Mouse (Mus musculus): ENCODE results near the gene Efna3. TPM values are rescaled to one million over a fixed set of nuclear protein-coding genes. Genes with fewer than 3 reads are reported as not detected.

The Efna3 gene
- polyA plus RNA-seq, 1 experiment: not detected

- Histone ChIP-seq H3K4me3 (ENCODE audit: insufficient read depth, low read depth, low read length) (no peak overlapping the region; the same call in 1 of the 2 replicates), H3K4me1 (ENCODE audit: control insufficient read depth, insufficient read depth, low read length) (peaks cover 28% of the 10 kb centered on the region), H3K27ac (ENCODE audit: insufficient read depth, low read depth, low read length) (no peak overlapping the region)
- TF ChIP-seq POLR2A (IDR thresholded peaks at IDR 0.05; ENCODE audit: insufficient read depth, low read depth, low read length): no peak
- TF ChIP-seq CTCF (IDR thresholded peaks at IDR 0.05; ENCODE audit: insufficient read depth, low read depth, low read length): no peak
- 59% methylated on average over 14 of the region's 14 CpGs for WGBS
Observed at GRCm38 (mm10) chr3:89277281-89278021, 45.3 kb downstream of the Efna3 start.

- H3K4me1 ChIP-seq (ENCODE audit: control insufficient read depth, insufficient read depth, low read length): peaks cover 22% of the 10 kb centered on the region
- WGBS: 92% methylated on average over 13 of the region's 13 CpGs
- no peak overlapping the region for H3K4me3 ChIP-seq (ENCODE audit: insufficient read depth, low read depth, low read length)
- no peak overlapping the region for H3K27ac ChIP-seq (ENCODE audit: insufficient read depth, low read depth, low read length)
- TF ChIP-seq POLR2A (IDR thresholded peaks at IDR 0.05; ENCODE audit: insufficient read depth, low read depth, low read length) (no peak), CTCF (IDR thresholded peaks at IDR 0.05; ENCODE audit: insufficient read depth, low read depth, low read length) (no peak)
Observed at GRCm38 (mm10) chr3:89276061-89276460, 46.7 kb downstream of the Efna3 start.

DNA sequence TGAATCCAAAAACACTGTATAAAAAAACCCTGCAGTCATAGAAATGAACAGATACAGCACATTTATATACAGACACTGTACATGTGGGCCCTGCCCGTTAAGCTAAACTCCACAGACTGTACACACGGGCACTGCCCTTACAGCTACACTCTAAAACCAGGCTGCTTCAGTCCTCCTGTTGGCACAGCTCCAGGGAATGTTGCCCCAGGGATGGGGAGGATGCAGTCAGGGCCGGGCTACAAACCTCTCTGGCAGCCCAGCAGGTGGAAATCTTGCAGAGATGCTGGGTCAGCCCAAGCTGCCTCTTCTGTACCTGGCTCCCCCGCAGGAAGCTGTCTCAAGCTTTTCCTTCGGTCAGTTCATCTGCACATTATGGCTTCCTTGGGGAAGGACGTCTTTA lies 51.0 kb downstream of the Efna3 start:
- WGBS: 67% methylated on average over 6 of the region's 6 CpGs
- Histone ChIP-seq H3K4me3 (ENCODE audit: insufficient read depth, low read depth, low read length) (no peak overlapping the region), H3K4me1 (ENCODE audit: control insufficient read depth, insufficient read depth, low read length) (peaks cover 24% of the 10 kb centered on the region), H3K27ac (ENCODE audit: insufficient read depth, low read depth, low read length) (no peak overlapping the region)
- TF ChIP-seq CTCF (IDR thresholded peaks at IDR 0.05; ENCODE audit: insufficient read depth, low read depth, low read length): no peak
- no peak for TF ChIP-seq POLR2A (IDR thresholded peaks at IDR 0.05; ENCODE audit: insufficient read depth, low read depth, low read length)

DNA sequence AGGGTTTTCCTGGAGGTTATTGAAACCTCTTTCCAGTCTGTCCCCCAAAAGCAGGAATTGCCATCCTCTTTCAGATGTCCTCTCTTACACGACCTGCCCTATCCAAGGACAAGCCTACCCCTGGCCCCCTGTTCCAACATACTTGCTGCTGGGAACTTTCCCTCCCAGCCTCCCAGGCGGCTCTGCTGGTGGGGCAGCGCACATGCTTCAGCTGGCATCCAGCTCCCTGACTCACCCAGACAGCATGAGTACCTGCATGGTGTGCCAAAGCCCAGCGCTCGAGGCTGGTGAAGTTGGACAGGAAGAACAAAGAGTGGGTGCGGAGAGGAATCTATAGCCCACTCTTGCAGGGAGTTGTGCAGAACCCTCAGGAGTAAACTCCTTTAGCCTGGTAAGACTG lies 51.9 kb downstream of the Efna3 start:
- Histone ChIP-seq H3K4me3 (ENCODE audit: insufficient read depth, low read depth, low read length) (no peak overlapping the region), H3K27ac (ENCODE audit: insufficient read depth, low read depth, low read length) (no peak overlapping the region), H3K4me1 (ENCODE audit: control insufficient read depth, insufficient read depth, low read length) (peaks cover 24% of the 10 kb centered on the region)
- TF ChIP-seq POLR2A (IDR thresholded peaks at IDR 0.05; ENCODE audit: insufficient read depth, low read depth, low read length) (no peak), CTCF (IDR thresholded peaks at IDR 0.05; ENCODE audit: insufficient read depth, low read depth, low read length) (no peak)
- 34% methylated on average over 6 of the region's 6 CpGs for WGBS

DNA sequence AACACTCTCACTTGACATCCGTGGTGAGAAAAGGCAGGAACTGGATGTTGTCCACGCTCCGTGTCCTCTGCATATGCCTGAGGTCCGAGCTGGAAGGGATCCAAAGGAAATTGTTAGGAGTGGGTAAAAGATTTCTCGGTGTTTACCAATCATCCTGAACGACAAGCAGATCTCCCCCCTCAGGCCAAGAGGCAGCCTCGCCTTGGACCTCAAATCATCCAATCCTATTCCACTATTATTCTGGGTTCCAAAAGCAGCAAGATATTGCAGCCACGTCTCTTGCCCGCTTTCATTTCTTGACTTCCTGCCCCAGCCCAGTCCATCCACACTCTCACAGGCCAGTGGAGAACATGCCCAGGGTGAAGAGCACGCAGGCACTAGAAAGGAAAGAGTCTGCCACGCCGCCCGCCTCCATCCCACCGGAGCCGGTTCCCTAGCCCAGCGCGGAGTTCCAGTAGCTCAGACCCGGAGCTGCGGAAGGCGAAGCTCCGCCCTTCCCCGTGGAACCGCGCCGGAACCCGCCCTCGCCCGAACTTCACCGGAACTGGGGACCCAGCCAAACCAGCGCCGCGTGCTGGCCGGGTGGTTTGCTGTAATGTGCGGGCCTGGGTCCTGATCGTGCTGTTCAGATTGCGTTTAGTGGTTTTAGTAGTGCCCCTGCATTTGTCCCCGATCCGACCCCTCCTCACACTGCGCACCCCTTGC lies 52.6 kb downstream of the Efna3 start, which contains the start of gene Slc50a1:
Slc50a1 (minus strand) TSS at position 520 of the 705 bp plus-strand sequence.
- peak; percentile 84 for TF ChIP-seq POLR2A (IDR thresholded peaks at IDR 0.05; ENCODE audit: insufficient read depth, low read depth, low read length)
- TF ChIP-seq CTCF (IDR thresholded peaks at IDR 0.05; ENCODE audit: insufficient read depth, low read depth, low read length): no peak
- Histone ChIP-seq H3K4me1 (ENCODE audit: control insufficient read depth, insufficient read depth, low read length) (peaks cover 24% of the 10 kb centered on the region), H3K27ac (ENCODE audit: insufficient read depth, low read depth, low read length) (peak within 1 kb of the TSS; percentile 49), H3K4me3 (ENCODE audit: insufficient read depth, low read depth, low read length) (peak within 1 kb of the TSS; percentile 72)
- WGBS: 1% methylated on average over 39 of the region's 39 CpGs

DNA sequence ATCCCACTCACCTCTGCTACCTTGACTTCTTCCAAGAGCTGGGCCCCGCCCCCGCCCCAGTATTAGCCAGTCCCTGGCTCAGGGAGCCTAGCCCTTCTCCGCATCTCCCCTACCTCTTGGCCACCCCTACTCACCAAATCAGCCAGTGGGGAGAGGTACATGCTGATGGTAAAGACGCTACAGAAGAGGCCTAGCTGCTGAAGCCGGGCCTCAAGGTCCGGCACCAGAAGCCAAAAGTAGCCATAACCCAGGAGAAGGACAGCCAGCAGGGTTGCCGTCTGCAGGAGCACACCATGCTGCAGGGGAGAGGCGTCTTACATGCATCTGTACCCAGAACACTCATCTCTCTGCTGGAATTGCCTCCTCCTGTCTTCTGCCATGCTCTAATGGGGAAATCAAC lies 53.8 kb downstream of the Efna3 start:
- 71% methylated on average over 8 of the region's 8 CpGs for WGBS
- no peak overlapping the region for H3K4me3 ChIP-seq (ENCODE audit: insufficient read depth, low read depth, low read length)
- no peak overlapping the region for H3K27ac ChIP-seq (ENCODE audit: insufficient read depth, low read depth, low read length)
- peaks cover 24% of the 10 kb centered on the region for H3K4me1 ChIP-seq (ENCODE audit: control insufficient read depth, insufficient read depth, low read length)
- TF ChIP-seq CTCF (IDR thresholded peaks at IDR 0.05; ENCODE audit: insufficient read depth, low read depth, low read length) (no peak), POLR2A (IDR thresholded peaks at IDR 0.05; ENCODE audit: insufficient read depth, low read depth, low read length) (no peak)

GRCm38 (mm10) chr3:89266439-89266893 lies 56.3 kb downstream of the Efna3 start:
- WGBS: under 1% methylated on average over 20 of the region's 20 CpGs
- TF ChIP-seq CTCF (IDR thresholded peaks at IDR 0.05; ENCODE audit: insufficient read depth, low read depth, low read length): no peak
- TF ChIP-seq POLR2A (IDR thresholded peaks at IDR 0.05; ENCODE audit: insufficient read depth, low read depth, low read length): peak; percentile 76
- peaks cover 24% of the 10 kb centered on the region for H3K4me1 ChIP-seq (ENCODE audit: control insufficient read depth, insufficient read depth, low read length)
- peak overlapping the region; percentile 93 for H3K4me3 ChIP-seq (ENCODE audit: insufficient read depth, low read depth, low read length)
- peak overlapping the region; percentile 64; the same call in 1 of the 2 replicates for H3K27ac ChIP-seq (ENCODE audit: insufficient read depth, low read depth, low read length)

Other genes with a start within 250 kb of the Efna3 start
- not detected in 2 replicates for gene Rusc1, start 229.7 kb downstream of the Efna3 start, polyA plus RNA-seq (2012; ENCODE audit: insufficient read depth, insufficient read length, low replicate concordance, missing spikeins)
- gene Gm43738, start 221.9 kb downstream of the Efna3 start, polyA plus RNA-seq (2012; ENCODE audit: insufficient read depth, insufficient read length, low replicate concordance, missing spikeins): not detected in 2 replicates
- not detected in 2 replicates for gene Fdps, start 221.0 kb downstream of the Efna3 start, polyA plus RNA-seq (2012; ENCODE audit: insufficient read depth, insufficient read length, low replicate concordance, missing spikeins)
- gene Pklr, start 186.8 kb downstream of the Efna3 start, polyA plus RNA-seq (2012; ENCODE audit: insufficient read depth, insufficient read length, low replicate concordance, missing spikeins): not detected in 2 replicates
- not detected in 2 replicates for gene Hcn3, start 162.8 kb downstream of the Efna3 start, polyA plus RNA-seq (2012; ENCODE audit: insufficient read depth, insufficient read length, low replicate concordance, missing spikeins)
- not detected in 2 replicates for gene Clk2, start 158.2 kb downstream of the Efna3 start, polyA plus RNA-seq (2012; ENCODE audit: insufficient read depth, insufficient read length, low replicate concordance, missing spikeins)
- not detected in 2 replicates for gene Scamp3, start 145.5 kb downstream of the Efna3 start, polyA plus RNA-seq (2012; ENCODE audit: insufficient read depth, insufficient read length, low replicate concordance, missing spikeins)
- gene Fam189b, start 139.8 kb downstream of the Efna3 start, polyA plus RNA-seq (2012; ENCODE audit: insufficient read depth, insufficient read length, low replicate concordance, missing spikeins): not detected in 2 replicates
- gene Gba, start 120.0 kb downstream of the Efna3 start, polyA plus RNA-seq (2012; ENCODE audit: insufficient read depth, insufficient read length, low replicate concordance, missing spikeins): not detected in 2 replicates
- gene Thbs3, start 107.8 kb downstream of the Efna3 start, polyA plus RNA-seq (2012; ENCODE audit: insufficient read depth, insufficient read length, low replicate concordance, missing spikeins): not detected in 2 replicates
- not detected in 2 replicates for gene Mtx1, start 95.9 kb downstream of the Efna3 start, polyA plus RNA-seq (2012; ENCODE audit: insufficient read depth, insufficient read length, low replicate concordance, missing spikeins)
- gene Muc1, start 93.9 kb downstream of the Efna3 start, polyA plus RNA-seq (2012; ENCODE audit: insufficient read depth, insufficient read length, low replicate concordance, missing spikeins): not detected in 2 replicates
- not detected in 2 replicates for gene Krtcap2, start 77.0 kb downstream of the Efna3 start, polyA plus RNA-seq (2012; ENCODE audit: insufficient read depth, insufficient read length, low replicate concordance, missing spikeins)
- gene Trim46, start 76.7 kb downstream of the Efna3 start, polyA plus RNA-seq (2012; ENCODE audit: insufficient read depth, insufficient read length, low replicate concordance, missing spikeins): not detected in 2 replicates
- gene Dpm3, start 63.6 kb downstream of the Efna3 start, polyA plus RNA-seq (2012; ENCODE audit: insufficient read depth, insufficient read length, low replicate concordance, missing spikeins): not detected in 2 replicates
- gene Slc50a1, start 52.4 kb downstream of the Efna3 start, polyA plus RNA-seq (2012; ENCODE audit: insufficient read depth, insufficient read length, low replicate concordance, missing spikeins): not detected in 2 replicates
- not detected in 2 replicates for gene Efna1, start 41.8 kb downstream of the Efna3 start, polyA plus RNA-seq (2012; ENCODE audit: insufficient read depth, insufficient read length, low replicate concordance, missing spikeins)
- gene Efna4, start 15.1 kb upstream of the Efna3 start, polyA plus RNA-seq (2012; ENCODE audit: insufficient read depth, insufficient read length, low replicate concordance, missing spikeins): not detected in 2 replicates
- gene Adam15, start 27.0 kb upstream of the Efna3 start, polyA plus RNA-seq (2012; ENCODE audit: insufficient read depth, insufficient read length, low replicate concordance, missing spikeins): not detected in 2 replicates
- gene Dcst2, start 39.0 kb upstream of the Efna3 start, polyA plus RNA-seq (2012; ENCODE audit: insufficient read depth, insufficient read length, low replicate concordance, missing spikeins): not detected in 2 replicates
- gene Dcst1, start 42.3 kb upstream of the Efna3 start, polyA plus RNA-seq (2012; ENCODE audit: insufficient read depth, insufficient read length, low replicate concordance, missing spikeins): not detected in 2 replicates
- gene Zbtb7b, start 71.8 kb upstream of the Efna3 start, polyA plus RNA-seq (2012; ENCODE audit: insufficient read depth, insufficient read length, low replicate concordance, missing spikeins): not detected in 2 replicates
- not detected in 2 replicates for gene Lenep, start 79.8 kb upstream of the Efna3 start, polyA plus RNA-seq (2012; ENCODE audit: insufficient read depth, insufficient read length, low replicate concordance, missing spikeins)
- not detected in 2 replicates for gene Flad1, start 88.9 kb upstream of the Efna3 start, polyA plus RNA-seq (2012; ENCODE audit: insufficient read depth, insufficient read length, low replicate concordance, missing spikeins)
- gene Cks1b, start 95.4 kb upstream of the Efna3 start, polyA plus RNA-seq (2012; ENCODE audit: insufficient read depth, insufficient read length, low replicate concordance, missing spikeins): not detected in 2 replicates
- not detected in 2 replicates for gene Shc1, start 95.5 kb upstream of the Efna3 start, polyA plus RNA-seq (2012; ENCODE audit: insufficient read depth, insufficient read length, low replicate concordance, missing spikeins)
- gene Pygo2, start 107.2 kb upstream of the Efna3 start, polyA plus RNA-seq (2012; ENCODE audit: insufficient read depth, insufficient read length, low replicate concordance, missing spikeins): not detected in 2 replicates
- gene Pbxip1, start 113.7 kb upstream of the Efna3 start, polyA plus RNA-seq (2012; ENCODE audit: insufficient read depth, insufficient read length, low replicate concordance, missing spikeins): not detected in 2 replicates
- gene Pmvk, start 131.6 kb upstream of the Efna3 start, polyA plus RNA-seq (2012; ENCODE audit: insufficient read depth, insufficient read length, low replicate concordance, missing spikeins): not detected in 2 replicates
- not detected in 2 replicates for gene Kcnn3, start 197.2 kb upstream of the Efna3 start, polyA plus RNA-seq (2012; ENCODE audit: insufficient read depth, insufficient read length, low replicate concordance, missing spikeins)